Mouse (Mus musculus) adrenal gland, postnatal 14 days (tissue): ENCODE results near the gene Gdpgp1. TPM values are rescaled to one million over a fixed set of nuclear protein-coding genes. Genes with fewer than 3 reads are reported as not detected.

Source experiments
- DNase-seq: peaks from one replicate; pipeline ENCODE4 v3.0.0; 2021; ENCODE audit warnings: mixed read lengths
- total RNA-seq: library from RNA; stranded (reverse); gene quantifications from 2 replicates; pipeline ENCODE4 v1.2.3, GENCODE M21; 2021

Gene Gdpgp1
- total RNA-seq, 1 experiment from 2014 or later = 2.7 TPM

DNA sequence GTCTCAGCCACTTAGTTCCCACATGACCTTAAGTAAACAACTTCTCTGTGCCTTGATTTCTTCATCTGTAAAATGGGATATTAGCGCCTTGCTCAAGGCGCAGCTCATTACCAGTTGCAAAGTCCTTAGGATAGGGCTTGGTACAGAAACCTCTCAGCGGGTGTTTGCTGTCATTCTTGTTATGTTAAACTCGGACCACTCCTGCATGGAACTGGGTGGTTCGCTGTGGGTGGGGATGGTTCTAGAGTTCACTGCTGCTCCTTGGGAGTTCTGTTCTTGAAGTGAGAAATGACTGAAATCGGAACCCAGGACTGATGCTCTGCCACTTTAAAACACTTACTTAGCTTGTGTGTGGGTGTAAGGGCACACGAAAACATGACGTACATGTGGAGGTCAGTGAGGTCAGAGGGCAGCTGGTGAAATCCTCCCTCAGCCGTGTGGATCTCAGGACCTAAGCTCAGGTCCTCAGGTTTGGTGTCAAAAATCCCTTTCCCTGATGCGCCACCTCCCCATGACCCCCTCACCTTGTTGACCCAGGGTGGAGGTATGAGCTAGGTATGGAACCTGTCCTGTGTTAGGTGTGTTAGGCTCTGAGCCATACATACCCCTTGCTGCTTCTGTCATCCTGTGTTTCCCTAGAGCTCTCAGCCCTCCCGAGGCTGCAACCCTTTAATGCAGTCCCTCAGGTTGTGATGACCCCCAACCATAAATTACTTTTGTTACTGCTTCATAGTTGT, 32.6 kb upstream of the Gdpgp1 start:
- DNase-seq = peak; percentile 7

DNA sequence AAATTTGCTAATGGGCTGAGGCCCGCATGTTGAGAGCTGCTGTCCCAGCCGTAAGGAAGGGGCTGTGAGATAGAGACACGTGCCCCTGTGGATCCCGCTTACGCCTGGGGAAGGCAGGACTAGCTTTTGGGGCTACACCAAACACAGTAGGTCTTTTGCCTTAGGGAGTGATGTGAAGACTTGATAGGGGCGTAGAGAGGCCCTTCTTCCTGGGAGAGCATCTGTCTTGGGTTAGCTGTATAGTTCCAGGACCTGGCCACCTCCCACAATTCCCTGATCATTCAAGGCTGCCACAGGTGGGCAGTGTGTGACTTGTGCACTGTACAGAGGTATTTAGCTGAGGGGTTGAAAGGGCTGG, 32.1 kb upstream of the Gdpgp1 start:
- DNase-seq = peak; percentile 3

- peak; percentile 77 for DNase-seq
Observed at GRCm38 (mm10) chr7:80200963-80201539, 31.6 kb upstream of the Gdpgp1 start.

- DNase-seq = peak; percentile 37
Observed at GRCm38 (mm10) chr7:80201888-80202540, 30.7 kb upstream of the Gdpgp1 start.

DNA sequence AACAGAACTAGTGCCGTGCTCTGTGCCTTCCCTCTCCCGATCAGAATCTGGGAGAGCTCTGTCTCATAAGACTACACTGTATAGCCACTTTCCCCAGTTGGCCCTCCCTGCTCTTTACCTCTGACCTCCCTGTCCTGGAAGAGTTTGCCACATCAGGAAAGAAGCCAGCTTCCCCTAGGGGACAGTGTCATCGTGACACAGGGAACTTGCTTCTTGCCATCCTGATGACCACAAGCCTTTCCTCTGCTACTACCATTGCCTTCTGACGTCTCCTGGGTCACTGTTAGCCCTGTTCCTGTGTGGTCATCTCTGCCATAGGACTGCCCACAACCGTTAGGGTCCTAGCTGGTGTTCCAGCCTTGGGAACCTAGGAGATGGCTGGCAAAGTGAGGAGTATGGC, 29.7 kb upstream of the Gdpgp1 start:
- DNase-seq = peak; percentile 52

DNA sequence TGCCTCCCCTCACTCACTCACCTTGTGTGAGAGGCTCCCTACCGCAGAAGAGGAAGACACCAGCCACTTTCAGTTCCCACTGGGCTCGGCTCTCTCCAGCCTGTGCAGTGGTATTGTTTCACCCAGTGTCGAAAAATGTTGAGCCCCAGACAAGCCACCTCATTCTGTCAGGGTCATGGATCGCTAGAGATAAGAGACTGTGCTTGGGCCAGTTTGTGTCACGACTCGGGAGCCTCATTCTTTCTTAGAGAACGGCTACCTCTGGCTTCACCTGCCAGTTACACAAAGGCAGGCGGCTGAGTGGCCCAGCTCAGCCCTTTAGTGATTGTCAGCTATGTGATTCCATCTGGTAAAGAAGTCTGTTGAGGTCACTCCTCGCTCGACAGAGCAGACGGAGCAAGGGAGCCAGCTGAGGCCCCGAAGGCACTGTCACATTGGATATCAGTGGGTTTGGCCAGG, 29.0 kb upstream of the Gdpgp1 start:
- peak; percentile 58 for DNase-seq

GRCm38 (mm10) chr7:80204362-80204761, 28.3 kb upstream of the Gdpgp1 start:
- no peak for DNase-seq

DNA sequence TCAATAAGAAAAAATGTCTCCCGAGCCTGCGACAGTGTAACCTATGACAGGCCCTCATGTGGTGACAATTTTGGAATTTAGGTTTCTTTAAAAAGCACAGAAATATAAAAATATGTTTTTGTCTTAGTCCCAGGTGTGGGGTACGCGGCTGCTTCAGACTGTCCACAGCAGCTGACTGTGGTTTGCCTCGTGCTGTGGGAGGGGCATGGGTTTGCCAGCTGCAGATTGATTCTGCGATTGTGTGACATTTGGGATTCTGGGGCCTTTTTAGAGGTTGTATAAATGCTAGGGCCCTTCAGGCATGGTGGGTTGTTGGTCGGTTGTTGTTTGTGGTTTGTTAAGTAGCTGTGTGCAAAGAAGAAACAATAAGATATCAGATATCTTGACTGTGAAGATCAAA, 27.7 kb upstream of the Gdpgp1 start:
- DNase-seq = no peak

GRCm38 (mm10) chr7:80205705-80206589, 26.7 kb upstream of the Gdpgp1 start:
- no peak for DNase-seq

DNA sequence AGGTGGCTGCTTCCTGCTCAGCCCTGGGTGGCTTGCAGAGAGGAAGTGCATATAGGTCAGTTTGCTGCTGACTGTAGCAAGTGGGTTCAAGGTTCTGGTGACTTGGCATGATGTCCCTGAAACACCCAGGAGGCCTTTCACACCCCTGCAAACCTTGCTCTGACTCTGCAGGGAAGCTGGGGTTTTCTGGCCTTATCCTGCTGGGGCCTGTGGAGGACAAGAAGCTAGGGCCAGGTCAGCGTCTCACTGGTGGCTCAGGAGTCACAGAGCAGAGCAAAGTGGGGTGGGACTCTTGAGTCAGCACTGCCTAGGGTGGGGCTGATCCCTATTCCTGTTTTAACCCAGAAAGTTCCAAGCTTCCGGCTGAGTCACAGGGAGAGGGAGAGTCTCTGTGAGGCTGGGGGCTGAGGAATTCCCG, 25.3 kb upstream of the Gdpgp1 start:
- DNase-seq = peak; percentile 75

DNA sequence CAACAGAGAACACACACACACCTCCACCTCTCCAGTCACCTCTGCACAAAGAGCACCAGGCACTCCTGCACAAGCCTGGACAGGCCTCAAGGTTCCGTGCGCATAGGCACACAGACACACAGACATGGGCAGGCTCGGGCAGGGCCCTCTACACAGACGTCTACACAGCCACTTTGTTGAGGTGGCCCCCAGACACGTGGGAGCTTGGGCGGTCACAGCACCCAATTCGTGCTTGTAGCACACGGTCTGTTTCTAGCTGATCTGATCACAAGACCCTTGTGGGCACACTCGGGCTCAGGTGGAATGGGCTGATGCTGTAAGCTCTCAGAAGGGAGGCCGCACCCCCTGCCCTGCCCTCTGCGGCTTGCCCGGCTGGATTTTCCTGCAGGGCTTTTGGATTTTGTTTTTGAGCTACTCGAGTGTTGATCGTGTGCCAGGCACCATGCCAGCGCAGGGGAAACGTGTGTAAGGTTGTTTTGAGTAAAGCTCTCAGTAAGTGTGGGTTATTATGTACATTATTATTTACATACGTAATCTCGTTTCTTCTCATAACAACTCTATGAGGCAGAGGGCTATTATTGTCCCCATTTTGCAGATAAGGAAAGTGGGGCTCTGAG, 24.5 kb upstream of the Gdpgp1 start:
- DNase-seq = peak; percentile 31

DNA sequence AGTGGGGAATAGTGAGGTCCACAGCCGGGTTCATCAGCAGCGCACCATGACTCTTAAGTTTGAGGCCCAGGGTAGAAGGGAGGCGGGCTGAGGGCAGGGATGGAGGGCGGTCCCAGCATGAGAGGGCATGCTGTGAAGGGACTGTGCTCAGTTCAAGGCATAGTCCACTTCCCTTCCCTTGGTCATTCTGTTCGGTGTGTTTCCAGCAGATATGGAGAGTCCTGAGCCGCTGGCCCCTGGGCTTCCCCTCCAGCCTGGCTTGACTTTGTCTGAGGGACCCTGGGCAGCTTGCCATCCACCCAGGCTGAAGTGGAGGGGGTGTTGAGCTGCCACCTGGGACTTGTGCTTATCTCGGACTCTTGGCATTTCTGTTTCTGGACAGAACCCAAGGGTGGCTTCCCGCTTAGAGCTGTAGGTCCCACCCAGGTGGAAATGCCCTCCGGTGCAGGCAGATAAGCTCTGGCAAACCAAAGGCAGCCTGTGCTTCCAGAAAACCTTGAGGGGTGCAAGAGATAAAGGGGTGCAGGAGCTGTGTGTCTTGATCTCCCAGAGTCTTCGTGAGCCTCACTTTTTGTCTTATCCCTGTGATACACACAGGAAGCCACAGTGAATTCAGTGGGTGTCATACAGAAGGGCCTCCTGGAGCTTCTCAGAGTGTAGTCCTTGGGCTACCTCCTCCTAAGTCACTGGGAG, 23.8 kb upstream of the Gdpgp1 start:
- DNase-seq = peak; percentile 80

DNA sequence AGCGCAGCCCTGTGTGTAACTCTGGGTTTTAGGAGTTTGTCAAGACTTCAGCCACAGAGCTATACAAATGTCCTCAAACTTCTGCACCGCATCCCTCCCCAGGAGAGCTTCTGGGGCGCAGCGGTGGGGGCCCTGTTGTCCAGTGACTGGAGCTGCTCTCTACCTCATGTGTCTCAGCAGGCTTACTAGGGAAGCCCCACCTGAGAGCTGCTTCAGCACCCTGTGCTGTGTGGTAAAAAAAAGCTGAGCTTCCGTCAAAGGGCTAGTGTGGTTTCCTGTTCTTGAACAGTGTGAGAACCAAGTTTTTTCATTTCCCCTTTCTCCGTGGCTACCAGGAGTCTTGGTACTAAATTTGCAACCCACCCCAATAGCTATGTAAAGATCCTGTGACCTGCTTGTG, 23.0 kb upstream of the Gdpgp1 start:
- peak; percentile 37 for DNase-seq

- no peak for DNase-seq
Observed at GRCm38 (mm10) chr7:80210982-80211381, 21.7 kb upstream of the Gdpgp1 start.

DNA sequence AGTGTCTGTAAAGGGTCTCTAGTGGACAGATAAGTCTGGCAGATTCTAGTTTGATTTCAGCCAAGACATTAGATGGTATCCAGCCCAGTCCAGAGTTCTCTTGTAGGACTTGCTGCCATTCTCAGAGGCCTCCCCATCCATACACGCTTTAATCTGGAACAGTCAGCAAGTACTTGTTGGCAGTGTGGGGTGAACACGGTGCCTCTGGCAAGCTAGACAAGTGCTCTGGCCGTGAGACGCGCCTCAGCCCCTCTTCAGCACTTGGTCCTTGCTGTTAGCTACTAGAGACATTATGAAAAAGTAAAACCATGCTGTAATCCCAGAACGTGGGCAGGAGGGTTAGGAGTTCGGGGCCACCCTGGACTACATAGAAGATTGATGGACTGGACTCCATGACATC, 19.1 kb upstream of the Gdpgp1 start:
- DNase-seq = no peak

DNA sequence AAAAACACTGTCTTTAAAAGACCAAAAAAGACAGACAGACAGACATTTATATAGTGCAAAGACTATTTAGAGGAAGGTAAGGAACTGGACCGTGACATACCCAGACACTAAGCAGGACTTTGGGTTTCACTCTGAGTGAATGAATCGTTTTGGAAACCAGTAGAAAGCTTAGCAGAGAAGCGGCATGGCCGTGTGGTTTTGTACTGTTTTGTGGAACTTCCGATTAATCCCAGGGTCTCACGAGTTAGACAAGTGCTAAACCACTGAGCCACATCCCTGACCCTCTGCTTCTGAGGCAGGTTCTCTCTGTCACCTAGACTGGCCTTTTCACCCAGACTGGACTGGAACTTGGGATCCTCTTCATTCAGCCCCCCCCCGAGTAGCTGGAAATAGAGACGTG, 18.2 kb upstream of the Gdpgp1 start:
- DNase-seq = no peak

GRCm38 (mm10) chr7:80215398-80215797, 17.3 kb upstream of the Gdpgp1 start:
- peak; percentile 89 for DNase-seq

- DNase-seq = peak; percentile 82
Observed at GRCm38 (mm10) chr7:80216566-80216965, 16.1 kb upstream of the Gdpgp1 start.

DNA sequence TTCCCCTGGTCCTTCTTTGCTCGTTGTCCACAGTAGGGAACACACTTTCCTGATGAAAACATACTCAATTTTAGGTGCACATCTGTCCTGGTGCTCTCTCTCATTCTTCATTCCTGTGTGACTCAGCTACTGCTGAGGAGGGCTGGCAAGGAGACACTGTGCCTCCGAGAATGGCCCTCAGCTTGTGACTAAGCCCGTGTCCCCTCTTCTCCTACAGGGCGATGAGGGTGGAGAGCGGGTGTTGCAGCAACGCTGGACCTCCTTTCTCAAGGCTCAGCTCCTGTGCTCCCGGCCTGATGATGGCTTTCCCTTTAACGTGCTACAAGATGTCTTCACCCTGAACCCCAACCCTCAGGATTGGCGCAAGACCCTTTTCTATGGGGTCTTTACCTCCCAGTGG, 14.0 kb upstream of the Gdpgp1 start:
- DNase-seq = peak; percentile 71

- peak; percentile 54 for DNase-seq
Observed at GRCm38 (mm10) chr7:80220237-80220797, 12.3 kb upstream of the Gdpgp1 start.

DNA sequence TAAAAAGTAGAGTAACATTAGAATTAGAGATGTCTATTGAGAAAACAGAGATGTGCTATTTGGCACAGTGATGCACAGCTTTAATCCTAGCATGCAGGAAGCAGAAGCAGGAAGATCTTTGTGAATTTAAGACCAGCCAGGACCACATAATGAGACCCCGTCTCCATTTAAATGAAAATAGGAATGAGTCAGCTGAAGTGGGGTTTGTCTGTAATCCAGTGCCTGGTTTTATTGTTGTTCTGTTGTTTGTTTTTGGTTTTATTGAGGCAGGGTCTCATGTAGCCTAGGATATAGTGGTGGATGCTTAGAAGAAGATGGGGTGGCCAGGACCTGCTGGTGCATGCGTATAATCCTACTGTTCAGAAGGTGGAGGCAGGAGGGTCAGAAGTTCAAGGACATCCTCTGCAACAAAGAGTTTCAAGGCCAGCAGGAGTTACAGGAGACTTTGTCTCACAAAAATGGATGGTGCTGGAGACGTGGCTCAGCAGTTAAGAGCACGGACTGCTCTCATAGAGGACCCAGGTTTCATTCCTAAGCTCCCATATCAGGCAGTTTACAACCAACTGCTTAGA, 11.4 kb upstream of the Gdpgp1 start:
- peak; percentile 7 for DNase-seq
